Mouse (Mus musculus): Measurements from ENCODE around the gene Trip6.

The Trip6 gene

DNA sequence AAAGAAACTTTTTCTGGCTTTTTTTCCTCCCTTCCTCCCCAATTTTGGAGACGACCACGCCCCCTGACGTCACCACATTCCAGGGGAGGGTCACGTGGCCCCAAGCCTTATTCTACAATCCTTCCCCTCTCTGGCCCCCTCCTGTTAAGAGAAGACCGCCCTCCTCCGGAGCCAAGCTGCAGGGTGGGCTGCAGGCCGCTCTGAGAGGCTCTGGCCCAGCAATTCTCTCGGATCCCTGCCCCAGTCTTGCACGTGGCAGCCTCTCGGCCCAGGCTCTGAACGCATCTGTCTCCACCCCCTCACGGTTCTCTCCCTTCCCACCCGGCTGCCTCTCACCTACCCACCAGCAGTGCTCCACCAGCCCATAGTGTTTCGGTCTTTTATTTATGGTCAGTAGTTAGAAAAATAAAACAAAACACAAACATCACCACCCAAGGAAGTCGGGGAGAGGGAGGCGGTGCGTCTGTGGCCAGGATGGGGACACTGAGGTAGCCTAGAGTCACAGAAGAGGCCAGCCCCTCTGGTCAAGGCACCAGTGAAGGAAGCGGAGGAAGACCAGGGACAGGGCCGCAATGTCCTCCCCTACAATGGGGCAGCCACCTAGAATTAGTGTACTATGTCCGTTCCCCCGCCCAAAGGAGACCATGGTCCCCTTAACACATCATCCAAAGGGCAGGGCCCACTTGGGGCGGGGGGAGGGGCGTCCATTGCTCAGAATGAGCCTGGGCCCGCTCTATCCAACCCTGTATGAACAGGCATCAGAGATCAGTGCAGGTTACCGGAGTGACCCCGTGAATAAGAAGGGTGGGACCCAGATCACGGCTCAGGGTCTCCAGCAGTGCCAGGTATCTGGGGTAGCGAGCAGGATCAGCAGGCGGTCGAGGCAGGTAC, at the start of gene Trip6:
Gene Trip6, minus strand, starts transcription at position 212 of the 891 bp plus-strand sequence.
- peak; percentile 77 for DNase-seq (ENCODE audit: extremely low spot score, low read depth, low spot score)

DNA sequence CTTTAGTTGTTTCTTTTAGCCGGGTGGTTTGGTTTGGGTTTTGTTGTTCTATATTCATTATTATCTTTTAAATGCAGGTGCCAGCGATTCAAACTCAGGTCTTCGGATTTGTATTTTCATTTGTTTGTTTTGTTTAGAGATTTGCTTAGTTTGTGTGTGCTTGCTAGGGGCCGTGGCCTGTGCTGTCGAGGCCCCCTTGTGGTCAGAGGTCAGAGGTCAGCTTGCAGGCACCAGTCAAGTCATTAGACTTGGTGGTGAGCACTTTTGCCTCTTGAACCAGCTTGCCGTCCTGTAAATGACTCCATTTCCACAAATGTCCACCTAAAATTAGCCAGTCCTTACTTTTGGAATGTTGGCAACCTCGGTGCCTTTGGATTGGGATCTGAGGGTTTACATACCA, 44.2 kb upstream of the Trip6 start:
- no peak for DNase-seq (ENCODE audit: extremely low spot score, low read depth, low spot score)

DNA sequence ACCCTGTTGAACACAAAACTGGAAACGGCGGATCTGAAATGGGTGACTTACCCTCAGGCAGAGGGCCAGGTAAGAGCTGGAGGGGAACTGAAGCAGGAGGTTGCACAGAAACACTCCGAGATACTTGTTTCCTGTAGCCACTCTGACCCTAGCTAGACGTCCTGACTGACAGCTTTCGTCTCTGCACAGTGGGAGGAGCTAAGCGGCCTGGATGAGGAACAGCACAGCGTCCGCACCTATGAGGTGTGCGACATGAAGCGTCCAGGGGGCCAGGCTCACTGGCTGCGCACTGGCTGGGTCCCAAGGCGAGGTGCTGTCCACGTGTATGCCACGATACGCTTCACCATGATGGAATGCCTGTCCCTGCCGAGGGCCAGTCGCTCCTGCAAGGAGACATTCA, 39.9 kb upstream of the Trip6 start:
- no peak for DNase-seq (ENCODE audit: extremely low spot score, low read depth, low spot score)

GRCm38 (mm10) chr5:137352011-137352975, 38.1 kb upstream of the Trip6 start:
- DNase-seq (ENCODE audit: extremely low spot score, low read depth, low spot score): no peak

DNA sequence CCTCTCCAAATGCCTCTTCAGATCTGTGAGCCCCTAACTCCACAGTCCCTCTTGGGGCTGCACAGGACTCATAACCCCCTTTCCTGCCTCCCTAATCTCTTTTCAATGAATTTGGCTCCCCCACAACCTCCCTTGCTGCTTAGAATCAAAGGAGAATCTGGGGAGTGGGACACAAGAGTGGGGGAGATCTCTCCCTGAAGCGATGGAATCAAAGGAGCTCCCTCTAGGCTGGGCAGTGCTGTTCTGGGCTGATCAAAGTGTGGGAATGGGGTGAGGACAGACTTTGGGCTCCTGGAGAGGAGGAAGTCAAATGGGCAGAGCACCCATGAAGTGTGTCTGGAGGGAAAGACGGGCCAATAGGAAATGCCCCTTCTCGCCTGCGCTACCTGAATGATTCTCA, 37.2 kb upstream of the Trip6 start:
- no peak for DNase-seq (ENCODE audit: extremely low spot score, low read depth, low spot score)

DNA sequence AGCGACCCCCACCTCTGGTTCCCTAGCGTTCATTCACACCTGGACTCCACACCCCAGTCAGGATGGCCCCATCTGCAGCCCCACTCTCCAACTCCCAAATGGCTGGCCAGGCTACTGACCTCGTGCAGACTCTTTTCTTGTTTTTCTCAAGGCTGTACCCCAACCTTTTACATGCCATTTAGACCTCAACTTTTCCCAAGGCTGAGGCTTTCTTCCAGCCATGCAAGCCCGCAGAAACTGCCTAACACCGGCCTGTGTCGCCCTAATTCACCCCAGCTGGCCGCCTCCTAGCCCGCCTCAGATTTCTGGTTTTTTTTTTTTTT, 36.8 kb upstream of the Trip6 start:
- DNase-seq (ENCODE audit: extremely low spot score, low read depth, low spot score): no peak

GRCm38 (mm10) chr5:137350205-137351057, 36.2 kb upstream of the Trip6 start:
- no peak for DNase-seq (ENCODE audit: extremely low spot score, low read depth, low spot score)

DNA sequence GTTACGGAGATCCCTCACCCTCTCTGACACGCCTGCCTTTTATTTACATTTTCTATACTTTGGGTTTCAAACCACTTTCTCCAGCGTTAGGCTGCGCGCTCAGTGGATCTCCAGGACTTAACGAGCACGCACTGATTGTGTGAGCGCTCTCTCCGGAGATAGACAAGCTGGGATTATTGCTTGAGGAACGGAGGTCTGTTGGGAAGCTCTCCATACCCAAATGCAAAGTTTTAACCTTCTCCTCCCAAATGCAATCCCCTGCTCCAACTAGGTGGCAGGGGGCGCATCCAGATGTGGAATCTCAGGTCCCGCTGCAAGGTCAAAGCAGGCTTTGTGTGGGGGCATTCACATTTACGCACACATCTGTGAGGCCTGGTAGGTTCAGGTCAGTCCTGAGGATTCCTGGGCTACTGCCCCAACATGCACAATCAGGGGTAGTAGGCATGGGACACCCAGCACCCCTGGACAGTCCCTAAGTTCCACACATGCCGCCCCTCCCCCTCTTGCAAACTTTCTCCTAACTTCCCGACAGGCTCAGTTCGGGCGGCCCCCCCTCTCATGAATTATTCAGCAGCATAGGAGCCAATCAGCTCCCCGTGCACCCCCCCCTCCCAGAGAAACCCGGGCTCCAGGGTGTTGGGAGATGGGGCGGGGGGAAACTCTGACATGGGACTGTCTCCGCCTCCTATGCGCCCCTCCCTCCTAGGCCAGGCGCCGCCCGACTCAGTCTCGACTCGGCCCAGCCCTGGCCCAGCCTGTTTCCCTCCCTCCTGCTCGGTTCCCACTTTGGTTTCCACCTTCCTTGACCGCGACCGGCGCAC, 35.4 kb upstream of the Trip6 start, which contains the start of gene Ephb4:
Gene Ephb4, plus strand, starts transcription at position 726 of the 821 bp plus-strand sequence.
- no peak for DNase-seq (ENCODE audit: extremely low spot score, low read depth, low spot score)

GRCm38 (mm10) chr5:137348482-137349383, 34.5 kb upstream of the Trip6 start:
- DNase-seq (ENCODE audit: extremely low spot score, low read depth, low spot score): no peak

DNA sequence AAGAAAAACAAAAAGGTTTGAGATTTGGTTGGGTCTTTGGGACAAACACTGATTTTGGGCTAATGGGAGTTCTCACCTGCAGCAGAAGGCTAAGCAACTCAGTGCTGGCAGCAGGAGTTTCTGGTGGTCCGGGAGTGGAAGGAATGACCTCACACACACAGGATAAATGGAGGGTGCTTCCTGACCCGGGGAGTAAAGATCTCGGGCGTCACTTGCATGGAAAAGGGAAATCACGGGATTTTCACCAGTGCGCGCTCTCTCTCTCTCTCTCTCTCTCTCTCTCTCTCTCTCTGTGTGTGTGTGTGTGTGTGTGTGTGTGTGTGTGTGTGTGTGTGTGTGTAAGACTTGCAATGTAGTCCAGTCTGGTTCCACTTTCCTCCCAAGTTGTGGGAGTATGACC, 33.7 kb upstream of the Trip6 start:
- no peak for DNase-seq (ENCODE audit: extremely low spot score, low read depth, low spot score)

GRCm38 (mm10) chr5:137346983-137347382, 32.8 kb upstream of the Trip6 start:
- no peak for DNase-seq (ENCODE audit: extremely low spot score, low read depth, low spot score)

- DNase-seq (ENCODE audit: extremely low spot score, low read depth, low spot score): no peak
Observed at GRCm38 (mm10) chr5:137346388-137346787, 32.2 kb upstream of the Trip6 start.

- DNase-seq (ENCODE audit: extremely low spot score, low read depth, low spot score): no peak
Observed at GRCm38 (mm10) chr5:137345821-137346220, 31.6 kb upstream of the Trip6 start.

GRCm38 (mm10) chr5:137343869-137344268, 29.7 kb upstream of the Trip6 start:
- DNase-seq (ENCODE audit: extremely low spot score, low read depth, low spot score): no peak

GRCm38 (mm10) chr5:137343412-137343811, 29.2 kb upstream of the Trip6 start:
- no peak for DNase-seq (ENCODE audit: extremely low spot score, low read depth, low spot score)

- no peak for DNase-seq (ENCODE audit: extremely low spot score, low read depth, low spot score)
Observed at GRCm38 (mm10) chr5:137342407-137343012, 28.3 kb upstream of the Trip6 start.

DNA sequence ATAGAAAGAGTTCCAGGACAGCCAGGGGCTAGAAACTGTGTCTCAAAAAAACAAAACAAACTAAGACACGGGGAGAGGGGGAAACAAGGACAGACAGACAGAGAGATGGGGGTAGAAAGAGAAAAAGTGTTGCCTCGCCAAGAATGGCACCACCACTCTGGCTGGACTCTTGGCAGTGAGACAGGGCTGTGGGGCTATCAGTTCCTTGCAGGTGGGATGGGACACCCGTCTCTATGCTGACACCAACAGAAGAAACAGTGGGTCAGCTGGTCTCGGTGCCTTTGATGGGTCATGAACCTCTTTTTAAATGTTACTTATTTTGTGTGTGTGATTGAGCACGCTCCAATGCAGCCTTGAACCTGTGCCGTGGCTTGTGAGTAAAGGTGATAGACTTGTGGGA, 26.0 kb upstream of the Trip6 start:
- no peak for DNase-seq (ENCODE audit: extremely low spot score, low read depth, low spot score)

DNA sequence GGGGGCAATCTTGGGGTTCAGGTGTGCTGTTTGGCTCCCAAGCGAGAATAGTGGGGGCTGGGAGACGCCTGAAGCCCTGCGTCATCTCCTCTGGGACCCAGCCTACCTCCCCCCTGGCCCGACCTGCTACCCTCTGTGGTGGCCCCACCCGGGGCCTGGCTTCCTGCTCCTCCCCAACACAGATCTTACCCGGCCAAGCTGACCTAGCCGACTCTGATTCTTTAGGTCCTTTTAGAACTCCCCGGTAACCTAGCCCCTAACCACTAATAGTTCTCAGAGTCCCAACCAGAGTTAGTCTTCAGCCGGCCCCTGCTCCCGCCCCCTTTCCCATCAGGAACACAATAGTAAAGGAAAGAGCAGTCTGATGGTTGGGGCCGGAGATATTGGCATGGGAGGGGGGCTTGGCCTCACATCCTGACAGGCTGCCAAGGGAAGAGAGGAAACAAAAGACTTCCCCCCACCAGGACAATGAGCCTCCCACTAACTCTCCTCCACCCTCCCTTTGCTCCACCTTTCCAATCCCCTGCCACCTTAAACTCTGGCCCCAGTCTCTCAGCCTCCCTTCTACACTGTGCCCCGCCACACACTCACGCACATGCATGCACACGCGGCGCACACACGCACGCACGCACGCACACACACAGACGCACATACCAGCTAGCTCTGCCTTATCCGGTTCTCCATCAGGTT, 25.2 kb upstream of the Trip6 start:
- no peak for DNase-seq (ENCODE audit: extremely low spot score, low read depth, low spot score)

All from hindlimb bud, embryonic 11.5 days (tissue).